Mouse (Mus musculus): ENCODE measurements around the gene Odf4.
"Not testable (repeated sequence)": the region's sequence is repeated elsewhere in the genome, so short reads cannot be mapped to it uniquely, and the experiment has no call there.

Odf4 gene

GRCm38 (mm10) chr11:68926981-68927380 is at the start of gene Odf4:
Gene Odf4 (minus strand): TSS chr11:68927081.
- DNase-seq = no peak

GRCm38 (mm10) chr11:68975601-68976000 is 48.7 kb upstream of the Odf4 start:
- no peak for DNase-seq

GRCm38 (mm10) chr11:68975085-68975484 is 48.2 kb upstream of the Odf4 start, which contains the start of gene Rangrf:
Gene Rangrf (minus strand): TSS chr11:68975185.
- DNase-seq = no peak

GRCm38 (mm10) chr11:68974059-68974450 is 47.2 kb upstream of the Odf4 start:
- no peak for DNase-seq

GRCm38 (mm10) chr11:68973250-68974058 is 46.6 kb upstream of the Odf4 start:
- DNase-seq = peak; percentile 95

GRCm38 (mm10) chr11:68970232-68970631 is 43.4 kb upstream of the Odf4 start:
- DNase-seq = no peak

- DNase-seq = no peak
Measured at GRCm38 (mm10) chr11:68968752-68969151, 41.9 kb upstream of the Odf4 start.

GRCm38 (mm10) chr11:68967337-68968282 is 40.7 kb upstream of the Odf4 start, which contains the start of gene Slc25a35:
Gene Slc25a35 (plus strand): TSS chr11:68968131.
- peak; percentile 96 for DNase-seq

- no peak for DNase-seq
Measured at GRCm38 (mm10) chr11:68966554-68966953, 39.7 kb upstream of the Odf4 start.

GRCm38 (mm10) chr11:68965845-68966244 is 39.0 kb upstream of the Odf4 start:
- peak; percentile 64 for DNase-seq

GRCm38 (mm10) chr11:68965050-68965449 is 38.2 kb upstream of the Odf4 start:
- no peak for DNase-seq

- DNase-seq = no peak
Measured at GRCm38 (mm10) chr11:68963405-68963804, 36.5 kb upstream of the Odf4 start.

- not testable (repeated sequence) for DNase-seq
Measured at GRCm38 (mm10) chr11:68962159-68962558, 35.3 kb upstream of the Odf4 start.

GRCm38 (mm10) chr11:68961596-68961995 is 34.7 kb upstream of the Odf4 start:
- DNase-seq = no peak

- no peak for DNase-seq
Measured at GRCm38 (mm10) chr11:68957971-68958370, 31.1 kb upstream of the Odf4 start.

- DNase-seq = no peak
Measured at GRCm38 (mm10) chr11:68957308-68957707, 30.4 kb upstream of the Odf4 start, which contains the start of gene Arhgef15. Gene Arhgef15 (minus strand): TSS chr11:68957480.

- DNase-seq = no peak
Measured at GRCm38 (mm10) chr11:68956697-68957096, 29.8 kb upstream of the Odf4 start.

GRCm38 (mm10) chr11:68956107-68956506 is 29.2 kb upstream of the Odf4 start:
- no peak for DNase-seq

GRCm38 (mm10) chr11:68955473-68955872 is 28.6 kb upstream of the Odf4 start:
- no peak for DNase-seq

- DNase-seq = no peak
Measured at GRCm38 (mm10) chr11:68954408-68954807, 27.5 kb upstream of the Odf4 start.

GRCm38 (mm10) chr11:68953903-68954302 is 27.0 kb upstream of the Odf4 start:
- no peak for DNase-seq

- no peak for DNase-seq
Measured at GRCm38 (mm10) chr11:68947542-68947993, 20.7 kb upstream of the Odf4 start.

GRCm38 (mm10) chr11:68946806-68947440 is 20.0 kb upstream of the Odf4 start:
- no peak for DNase-seq
